Mouse (Mus musculus) neutrophil, adult 5-6 weeks (primary cell): Measurements from ENCODE around the gene Tbp. TPM values are rescaled to one million over a fixed set of nuclear protein-coding genes. Genes with fewer than 3 reads are reported as not detected.
"Not testable (repeated sequence)": the region's sequence is repeated elsewhere in the genome, so short reads cannot be mapped to it uniquely, and the experiment has no call there.

Experiments
- ATAC-seq: fragments of 151-379, 151-347 bp; 2 replicates; pipeline ENCODE4 v1.8.0; 2017; ENCODE audit warnings: mild to moderate bottlenecking, moderate TSS enrichment; ENCODE audit not compliant: insufficient number of reproducible peaks, poor library complexity, low FRiP score, severe bottlenecking; ENCODE audit errors: extremely low read depth
- total RNA-seq: library from RNA; stranded (forward); fragments of 200-1000 nt; gene quantifications from 2 replicates; pipeline ENCODE4 v1.2.3, GENCODE M21; 2017

Tbp gene
- total RNA-seq, 1 experiment from 2014 or later: 63.9 TPM

DNA sequence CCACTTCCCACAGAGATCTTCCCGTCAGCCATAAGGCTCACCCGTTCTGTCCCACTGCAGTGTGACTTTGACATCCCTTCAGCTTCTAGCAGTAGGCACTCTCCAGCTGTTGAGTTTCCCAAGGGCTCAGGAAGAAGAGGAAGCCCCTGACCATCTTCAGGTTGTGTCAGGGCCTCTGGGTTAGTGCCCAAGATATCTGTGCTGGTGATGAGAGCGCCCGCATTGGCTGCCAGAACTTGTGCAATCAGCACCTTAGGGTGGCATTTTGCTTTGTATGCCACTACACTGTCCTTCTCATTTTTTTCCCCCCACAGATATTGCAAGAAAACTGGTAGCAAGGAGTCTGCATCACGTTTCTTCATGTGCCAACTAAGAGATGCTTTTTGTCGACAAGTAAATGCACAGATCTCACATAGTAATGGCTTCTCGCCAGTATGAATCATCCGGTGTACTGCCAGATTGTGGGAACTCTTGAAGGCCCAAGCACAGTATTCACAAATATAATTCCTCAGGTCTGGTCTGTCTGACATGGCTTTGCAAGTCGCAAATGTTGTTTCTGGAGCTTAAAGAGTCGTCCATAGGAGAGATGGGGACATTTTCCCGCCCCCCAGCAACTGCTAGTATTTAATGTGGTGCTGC lies 35.6 kb downstream of the Tbp start:
- ATAC-seq: 0 out of 2 replicates have a peak, but pooled peaks have one; percentile 9

DNA sequence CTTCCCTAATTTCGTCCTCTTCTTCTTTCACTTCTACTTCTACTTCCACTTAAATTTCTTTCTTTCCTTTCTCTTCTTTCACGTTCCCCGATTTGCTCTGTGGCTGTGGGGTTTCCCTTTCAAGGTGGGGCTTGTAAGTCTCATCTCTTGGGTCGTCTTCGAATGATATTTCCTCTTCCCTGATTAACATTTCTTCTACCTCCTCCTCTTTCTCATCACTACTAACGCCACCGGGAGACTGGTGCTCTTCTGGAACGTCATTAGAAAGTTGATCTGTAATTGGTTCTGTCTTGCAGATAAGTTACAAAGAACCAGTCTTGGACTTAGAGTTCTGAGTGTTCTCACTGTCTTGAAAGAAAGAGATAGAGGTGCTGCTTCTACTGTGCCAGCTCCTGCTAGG lies 36.3 kb downstream of the Tbp start:
- ATAC-seq: no peak

DNA sequence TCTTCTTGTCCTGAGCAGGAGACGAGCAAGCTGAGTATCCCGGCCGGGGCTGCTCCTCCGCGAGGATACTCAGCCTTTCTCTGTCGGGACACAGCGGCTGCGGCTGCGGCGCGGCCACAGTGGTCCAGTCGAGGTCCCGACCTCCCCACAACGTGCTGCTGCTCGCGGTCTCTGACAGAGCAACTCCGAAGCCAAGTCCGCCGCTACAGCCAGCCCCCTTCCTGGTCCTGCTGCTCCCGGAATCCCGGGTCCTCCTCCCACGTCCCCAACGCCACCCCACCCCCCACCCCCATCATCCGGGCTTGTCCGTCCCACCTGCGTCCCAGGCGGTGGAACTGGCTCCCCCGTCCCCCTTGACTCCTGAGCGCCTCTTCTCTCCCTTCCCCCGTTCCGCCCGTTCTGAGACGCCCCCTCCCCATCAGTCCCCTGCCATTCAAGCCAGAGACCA lies 36.8 kb downstream of the Tbp start:
- peak; percentile 30; the same call in 1 of the 2 replicates for ATAC-seq

DNA sequence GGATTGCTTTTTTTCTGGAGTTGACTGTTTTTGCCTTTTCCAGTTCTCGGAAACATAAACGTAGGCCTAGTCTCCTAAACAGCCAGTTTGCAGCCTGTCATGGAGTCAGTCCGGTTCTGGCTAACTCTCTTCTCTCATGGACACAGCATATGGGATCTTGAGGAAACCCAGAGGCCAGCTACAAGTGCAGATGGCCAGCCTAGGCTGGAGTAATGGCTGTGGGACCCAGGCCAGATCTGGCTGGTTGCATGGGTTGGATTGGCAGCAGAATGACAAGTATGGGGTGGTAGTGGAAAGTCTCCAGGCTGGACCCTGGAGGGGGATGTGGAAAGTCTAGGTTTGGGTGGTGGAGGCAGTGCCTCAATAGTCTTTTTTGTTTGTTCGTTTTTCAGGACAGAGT lies 40.6 kb downstream of the Tbp start:
- ATAC-seq: no peak

DNA sequence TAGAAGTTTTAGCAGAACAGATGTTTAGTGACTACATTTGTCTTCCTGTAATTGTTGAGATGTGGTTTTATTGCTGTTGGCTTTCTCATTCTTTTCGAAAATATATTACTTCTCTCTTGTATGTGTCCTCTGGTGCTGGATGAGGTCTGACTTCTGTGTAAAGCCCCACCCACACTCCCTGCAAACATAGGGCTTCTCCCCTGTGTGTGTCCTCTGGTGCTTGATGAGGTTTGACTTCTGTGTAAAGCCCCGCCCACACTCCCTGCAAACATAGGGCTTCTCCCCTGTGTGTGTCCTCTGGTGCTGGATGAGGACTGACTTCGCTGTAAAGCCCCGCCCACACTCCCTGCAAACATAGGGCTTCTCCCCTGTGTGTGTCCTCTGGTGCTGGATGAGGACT lies 44.2 kb downstream of the Tbp start:
- ATAC-seq: not testable (repeated sequence)

DNA sequence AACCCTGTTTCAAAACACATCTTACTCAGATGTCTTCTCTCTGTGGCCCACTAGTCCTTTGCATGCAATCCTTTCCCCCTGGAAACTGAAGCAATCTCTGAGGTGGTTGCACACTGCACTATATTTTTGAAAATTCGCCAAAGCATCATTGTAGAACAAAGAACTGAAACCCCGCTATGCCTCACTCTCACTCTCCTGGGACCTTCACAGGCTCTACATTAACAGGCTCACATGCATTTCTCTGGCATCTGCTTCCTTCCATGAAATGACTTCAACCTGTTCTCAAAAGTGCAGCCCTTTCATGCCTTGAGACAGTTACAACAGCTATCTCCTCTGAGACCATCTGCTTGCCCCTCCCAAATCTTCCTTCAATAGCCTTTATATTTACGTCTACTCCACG lies 46.8 kb downstream of the Tbp start:
- peak; percentile 73 for ATAC-seq

DNA sequence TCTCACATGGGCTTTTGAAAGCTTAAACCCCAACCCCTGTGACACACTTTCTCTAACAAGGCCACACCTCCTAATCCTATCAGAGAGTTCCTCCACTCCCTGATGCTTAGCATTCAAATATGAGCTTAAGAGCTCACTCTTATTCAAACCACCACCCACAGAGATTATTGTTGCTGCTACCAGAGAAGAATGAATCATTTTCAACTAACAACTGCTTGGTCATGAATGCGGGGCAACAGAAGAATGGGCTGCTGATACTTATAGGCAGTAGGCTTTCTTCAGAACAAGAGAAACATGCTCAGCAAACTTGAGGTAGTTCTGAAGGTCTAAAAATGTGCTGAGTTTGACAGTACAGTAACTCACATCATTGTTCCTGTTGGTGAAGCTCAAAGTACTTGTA lies 50.0 kb downstream of the Tbp start:
- ATAC-seq: no peak

DNA sequence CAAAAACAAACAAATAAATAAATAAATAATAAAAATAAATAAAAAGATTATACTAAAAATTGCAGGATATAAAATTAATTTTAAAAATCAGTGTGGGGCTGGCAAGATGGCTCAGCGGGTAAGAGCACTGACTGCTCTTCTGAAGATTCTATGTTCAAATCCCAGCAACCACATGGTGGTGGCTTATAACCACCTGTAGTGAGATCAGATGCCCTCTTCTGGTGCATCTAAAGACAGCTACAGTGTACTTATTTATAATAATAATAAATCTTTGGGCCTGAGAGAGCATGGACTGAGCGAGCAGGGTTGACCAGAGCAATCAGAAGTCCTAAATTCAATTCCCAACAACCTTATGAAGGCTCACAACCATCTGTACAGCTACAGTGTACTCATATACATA lies 60.3 kb downstream of the Tbp start:
- no peak for ATAC-seq

DNA sequence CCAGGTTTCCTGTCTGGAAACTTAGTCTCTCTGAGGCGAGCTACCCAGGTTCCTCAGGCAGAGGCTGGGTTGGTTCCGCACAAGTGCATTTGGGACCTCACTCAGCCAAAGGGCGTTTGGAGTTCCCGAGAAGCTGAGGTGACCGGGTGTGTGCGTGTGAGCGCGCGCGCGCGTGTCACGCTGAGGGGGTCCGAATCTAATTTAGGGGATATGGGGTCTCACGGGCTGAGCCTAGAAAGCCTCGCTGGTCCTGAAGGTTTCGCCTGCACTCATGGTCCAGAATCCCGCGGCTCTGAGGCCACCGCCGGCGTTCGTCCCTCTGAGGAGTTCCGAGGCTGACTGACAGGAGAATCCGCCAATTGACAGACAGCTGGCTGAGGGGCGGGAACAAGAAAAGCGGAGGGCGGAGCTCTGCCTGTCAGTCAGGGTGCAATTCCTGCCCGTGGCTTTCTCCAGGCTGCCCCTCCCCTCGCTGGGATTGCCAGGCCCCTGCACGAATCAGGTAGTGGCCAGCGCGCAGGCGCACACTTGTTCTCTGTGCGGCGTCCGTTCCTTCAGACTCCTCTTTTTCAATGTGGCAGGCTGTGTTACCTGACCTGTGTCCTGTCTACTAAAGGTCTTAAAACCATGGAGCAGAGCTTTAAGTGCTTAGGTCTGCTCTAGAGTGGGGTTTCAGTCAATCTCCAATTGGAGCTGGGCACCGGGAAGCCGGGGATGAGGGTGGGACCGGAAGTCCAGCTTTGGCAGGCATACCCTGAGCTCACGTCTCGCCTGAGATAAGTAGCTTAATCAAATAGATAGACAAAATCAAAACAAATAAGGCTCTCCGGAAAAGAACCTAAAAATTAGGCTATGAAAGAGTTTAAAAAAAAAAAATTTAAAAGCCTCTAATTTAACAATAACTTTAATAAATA lies 64.6 kb downstream of the Tbp start, which contains the start of gene Prdm9:
Gene Prdm9 (minus strand): TSS at position 341 of the 914 bp plus-strand sequence.
- ATAC-seq: peak; percentile 100

DNA sequence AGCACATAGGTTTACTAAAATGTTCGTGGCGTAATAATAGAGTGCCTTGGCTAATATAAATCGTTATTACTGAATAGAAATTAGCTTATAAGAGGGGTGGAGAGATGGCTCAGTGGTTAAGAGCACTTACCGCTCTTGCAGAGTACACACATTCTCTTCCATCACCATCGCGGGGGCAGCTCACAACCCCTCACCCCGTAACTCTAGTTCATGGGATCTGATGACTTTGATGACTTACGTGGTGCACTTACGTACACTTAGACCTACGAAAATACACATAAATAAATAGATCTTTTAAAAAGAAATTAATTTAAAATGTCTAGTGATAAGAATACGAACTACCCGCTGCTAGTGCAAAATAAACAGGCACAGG lies 65.2 kb downstream of the Tbp start:
- no peak for ATAC-seq

DNA sequence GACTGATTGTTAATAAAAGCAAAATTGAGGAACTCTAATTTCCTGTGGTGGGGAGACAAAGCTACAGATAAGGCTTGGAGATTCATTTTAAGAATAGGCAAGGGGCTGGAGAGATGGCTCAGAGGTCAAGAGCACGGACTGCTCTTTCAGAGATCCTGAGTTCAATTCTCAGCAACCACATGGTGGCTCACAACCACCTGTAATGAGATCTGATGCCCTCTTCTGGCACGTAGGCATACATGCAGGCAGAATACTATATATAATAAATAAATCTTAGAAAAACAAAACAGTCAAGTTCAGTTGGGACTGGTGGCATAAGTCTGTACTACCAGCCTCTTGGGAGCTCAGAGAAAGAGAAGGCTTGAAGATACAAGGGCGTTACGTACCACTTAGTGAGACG lies 67.2 kb downstream of the Tbp start:
- no peak for ATAC-seq

DNA sequence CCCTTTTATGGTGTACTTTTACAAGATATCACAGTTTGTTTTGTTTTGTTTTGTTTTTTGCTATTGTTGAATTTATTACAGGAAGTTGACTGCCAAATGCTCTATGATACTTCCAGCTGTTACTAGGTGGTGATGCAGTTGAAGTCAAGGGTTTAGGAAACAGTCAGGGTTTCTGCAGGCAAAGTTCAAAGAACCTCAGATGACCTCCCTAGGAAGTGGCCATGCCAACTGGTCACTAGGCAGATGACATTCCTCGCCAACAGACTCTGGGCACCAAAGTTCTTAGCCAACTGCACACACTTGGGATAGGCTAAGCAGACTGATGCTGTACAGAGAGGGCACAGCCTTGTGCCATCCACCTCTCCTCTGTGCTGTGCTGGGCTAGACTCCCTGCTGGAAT lies 75.4 kb downstream of the Tbp start:
- ATAC-seq: no peak

DNA sequence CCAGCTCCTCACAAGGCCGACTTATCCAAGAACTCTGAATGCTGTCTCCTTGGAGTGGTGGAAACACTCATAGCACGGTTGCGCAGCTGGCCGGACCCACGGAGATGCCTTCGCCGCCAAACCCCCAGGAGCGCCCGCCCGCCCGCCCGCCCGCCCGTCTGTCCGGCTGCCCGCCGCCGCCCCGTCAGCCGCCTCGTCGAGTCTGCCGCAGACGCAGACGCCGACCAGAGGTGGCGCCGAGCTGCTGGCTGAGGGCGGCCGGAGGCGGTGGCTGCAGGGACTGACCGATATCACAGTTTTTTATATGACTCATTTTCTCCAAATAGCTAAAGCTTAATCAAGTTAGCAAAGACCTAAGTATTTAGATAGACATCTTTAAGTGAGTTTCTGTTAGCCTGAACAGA lies 77.6 kb downstream of the Tbp start:
- no peak for ATAC-seq

Other genes starting within 250 kb of the Tbp start
- 1.2 and 1.4 TPM in 2 replicates for gene Dll1, start 123.0 kb upstream of the Tbp start, total RNA-seq
- 44.9 and 50.6 TPM in 2 replicates for gene Fam120b, start 103.7 kb upstream of the Tbp start, total RNA-seq
- 123 and 139 TPM in 2 replicates for gene Psmb1, start 137 bp upstream of the Tbp start, total RNA-seq
- 43.8 and 57.3 TPM in 2 replicates for gene Pdcd2, start 27.4 kb downstream of the Tbp start, total RNA-seq
- gene Prdm9, start 64.5 kb downstream of the Tbp start, total RNA-seq: 21.0 and 22.5 TPM in 2 replicates
- 104 and 114 TPM in 2 replicates for gene Chd1, start 205.1 kb downstream of the Tbp start, total RNA-seq